Mouse (Mus musculus) megakaryocyte, adult 5-6 weeks (primary cell): ENCODE results near the gene Megf11. TPM values are rescaled to one million over a fixed set of nuclear protein-coding genes. Genes with fewer than 3 reads are reported as not detected.

Experiments used
- ATAC-seq: 2 replicates; pipeline ENCODE4 v1.8.0; 2016; ENCODE audit warnings: mild to moderate bottlenecking, inconsistent platforms; ENCODE audit not compliant: poor library complexity, severe bottlenecking
- total RNA-seq, 2 experiments: library from RNA; stranded (forward) in 1 of 2; stranded (reverse) in 1 of 2; fragments of 153-499, 151-499 nt in 1 of 2; fragments of 221-1000, 200-1000 nt in 1 of 2; gene quantifications; 2 replicates each; pipeline versions ENCODE4 v1.2.3 to v1.2.4; 2015 to 2017

The Megf11 gene
- total RNA-seq, 2 experiments from 2014 or later: 0.04 TPM

DNA sequence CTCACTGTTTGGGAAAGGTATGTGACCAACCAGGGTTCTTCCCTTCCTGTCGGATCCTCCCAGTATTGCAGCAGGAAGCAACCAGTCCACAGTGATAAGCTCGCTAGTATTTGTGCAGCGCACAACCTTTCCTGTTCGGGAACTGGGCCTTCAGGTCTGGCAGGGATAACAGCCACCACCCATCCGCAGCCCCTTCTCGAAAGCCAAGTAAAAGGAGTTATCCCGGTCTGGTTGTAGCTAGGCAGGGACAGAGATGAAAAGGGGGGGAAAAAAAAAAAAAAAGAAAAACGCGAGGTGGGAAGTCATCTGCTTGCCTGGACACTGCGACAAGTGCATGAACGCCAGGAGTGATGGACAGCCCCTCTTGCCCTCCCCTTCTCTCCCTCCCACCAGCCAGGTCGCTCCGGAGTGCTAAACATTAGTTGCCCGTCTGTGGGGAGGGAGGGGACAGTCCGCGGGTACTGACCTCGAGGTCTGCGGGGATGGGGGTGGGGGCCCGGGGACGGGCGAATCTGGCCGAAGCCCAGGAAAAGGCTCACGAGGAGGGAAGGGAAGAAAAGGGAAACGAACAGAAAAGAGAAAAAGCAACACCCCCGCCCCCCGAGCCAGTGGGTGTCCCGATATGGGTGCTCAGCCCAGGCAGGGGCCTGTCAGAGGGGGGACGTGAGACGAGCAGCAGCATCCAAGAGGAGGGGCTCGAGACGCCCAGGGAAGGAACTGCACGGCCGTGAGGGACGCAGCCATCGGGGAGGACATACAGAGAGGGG lies 351.4 kb downstream of the Megf11 start:
- ATAC-seq: peak; percentile 41

- ATAC-seq: peak; percentile 96
Measured at GRCm38 (mm10) chr9:64737406-64738201, 352.2 kb downstream of the Megf11 start, which contains the start of gene Rab11a. Gene Rab11a, minus strand, starts transcription at chr9:64737758.

GRCm38 (mm10) chr9:64739001-64739400 lies 353.6 kb downstream of the Megf11 start:
- ATAC-seq: no peak

- no peak for ATAC-seq
Measured at GRCm38 (mm10) chr9:64742453-64742852, 357.0 kb downstream of the Megf11 start.

DNA sequence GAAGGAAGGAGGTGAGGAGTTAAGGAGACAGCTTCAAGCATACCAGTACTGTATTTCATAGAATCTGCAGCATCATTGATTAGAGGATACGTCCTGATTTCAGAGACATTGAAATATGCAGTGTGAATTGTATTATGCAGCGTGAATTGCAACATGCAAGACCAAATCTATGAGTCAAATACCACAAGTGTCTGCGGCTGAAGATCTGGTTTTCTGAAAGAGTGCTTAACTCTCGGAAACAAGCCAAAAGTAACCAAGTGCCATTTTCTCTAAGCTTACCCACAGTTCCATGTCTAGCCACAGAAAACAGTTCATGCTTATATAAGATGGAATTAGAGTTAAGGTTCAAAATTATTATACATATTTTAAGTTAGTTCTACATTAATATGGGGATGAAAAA lies 362.3 kb downstream of the Megf11 start:
- ATAC-seq: no peak

- ATAC-seq: 0 out of 2 replicates have a peak, but pooled peaks have one; percentile 30
Measured at GRCm38 (mm10) chr9:64749314-64749713, 363.9 kb downstream of the Megf11 start.

- no peak for ATAC-seq
Measured at GRCm38 (mm10) chr9:64752575-64752974, 367.1 kb downstream of the Megf11 start.

DNA sequence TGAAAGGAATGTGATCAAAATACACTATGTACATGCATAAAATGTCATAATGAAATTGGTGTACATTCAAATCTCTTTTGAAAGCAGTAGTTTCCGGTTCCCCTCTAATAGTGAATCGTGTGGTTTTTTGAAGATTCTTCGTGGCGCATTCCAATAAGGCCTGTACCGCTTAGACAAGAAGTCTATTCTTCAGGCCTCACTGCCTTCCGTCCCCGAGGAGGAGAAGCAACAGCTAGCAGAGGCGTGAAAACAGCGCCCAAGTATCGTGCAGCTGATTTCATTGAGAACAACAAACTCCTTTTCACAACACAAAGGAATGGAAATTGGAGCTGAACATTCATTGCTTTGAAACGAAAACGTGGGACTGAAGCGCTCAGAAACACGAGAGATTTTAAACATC lies 372.6 kb downstream of the Megf11 start:
- no peak for ATAC-seq

Other genes with a start within 250 kb of the Megf11 start
- 22.3 and 26.7 TPM in 2 replicates for gene Zwilch, start 212.5 kb upstream of the Megf11 start, total RNA-seq (2015)
- gene Zwilch, start 212.5 kb upstream of the Megf11 start, total RNA-seq (2017): 76.4 and 109 TPM in 2 replicates
- gene Rpl4, start 212.3 kb upstream of the Megf11 start, total RNA-seq (2015): 2,055 and 2,225 TPM in 2 replicates
- 1,695 and 1,727 TPM in 2 replicates for gene Rpl4, start 212.3 kb upstream of the Megf11 start, total RNA-seq (2017)
- 25.6 and 31.7 TPM in 2 replicates for gene Snapc5, start 206.4 kb upstream of the Megf11 start, total RNA-seq (2015)
- gene Snapc5, start 206.4 kb upstream of the Megf11 start, total RNA-seq (2017): 70.1 and 76.7 TPM in 2 replicates
- gene Uchl4, start 150.4 kb upstream of the Megf11 start, total RNA-seq (2015): 0.34 TPM in 1 of 2 replicates, not detected in the other
- 0.16 and 0.48 TPM in 2 replicates for gene Uchl4, start 150.4 kb upstream of the Megf11 start, total RNA-seq (2017)
- gene Map2k1, start 132.0 kb upstream of the Megf11 start, total RNA-seq (2015): 79.7 and 92.9 TPM in 2 replicates
- 114 and 117 TPM in 2 replicates for gene Map2k1, start 132.0 kb upstream of the Megf11 start, total RNA-seq (2017)
- 132 and 155 TPM in 2 replicates for gene Tipin, start 104.0 kb upstream of the Megf11 start, total RNA-seq (2015)
- gene Tipin, start 104.0 kb upstream of the Megf11 start, total RNA-seq (2017): 163 and 193 TPM in 2 replicates
- gene Dis3l, start 44.3 kb upstream of the Megf11 start, total RNA-seq (2015): 10.7 and 15.0 TPM in 2 replicates
- 21.9 and 23.4 TPM in 2 replicates for gene Dis3l, start 44.3 kb upstream of the Megf11 start, total RNA-seq (2017)